Mouse (Mus musculus) cortical plate, adult 2 months (tissue): Measurements from ENCODE around the gene Rab22a.

Experiments used
- CTCF ChIP-seq: fragments of 200-500 bp; IDR thresholded peaks from 2 replicates; pipeline ENCODE4 v1.5.1; 2011; ENCODE audit warnings: mild to moderate bottlenecking, control low read depth, low read length; ENCODE audit not compliant: insufficient read depth; ENCODE audit errors: extremely low read depth
- POLR2A ChIP-seq: fragments of 200-500 bp; IDR thresholded peaks from 2 replicates; pipeline ENCODE4 v1.6.1; 2011; ENCODE audit warnings: mild to moderate bottlenecking, low read length, control low read depth; ENCODE audit not compliant: insufficient read depth; ENCODE audit errors: extremely low read depth

- TF ChIP-seq CTCF (no peak), POLR2A (no peak)
Observed at GRCm38 (mm10) chr2:173620645-173621044, 38.9 kb upstream of the Rab22a start.
